Mouse (Mus musculus) C2C12 (cell line): ENCODE measurements around the gene Kif17.

ENCODE experiments used
- CTCF ChIP-seq: IDR thresholded peaks from one replicate; pipeline ENCODE4 v1.5.1; 2011; ENCODE audit not compliant: control insufficient read depth, insufficient read depth, insufficient read length
- MAX ChIP-seq: IDR thresholded peaks from one replicate; pipeline ENCODE4 v1.6.1; 2011; ENCODE audit warnings: mild to moderate bottlenecking, control low read depth
- MYOG ChIP-seq: IDR thresholded peaks from one replicate; pipeline ENCODE4 v1.6.1; 2011; ENCODE audit not compliant: control insufficient read depth, insufficient read length; ENCODE audit errors: extremely low read depth
- USF1 ChIP-seq: IDR thresholded peaks from one replicate; pipeline ENCODE4 v1.6.1; 2011; ENCODE audit warnings: low read depth, mild to moderate bottlenecking, control low read depth, moderate library complexity

DNA sequence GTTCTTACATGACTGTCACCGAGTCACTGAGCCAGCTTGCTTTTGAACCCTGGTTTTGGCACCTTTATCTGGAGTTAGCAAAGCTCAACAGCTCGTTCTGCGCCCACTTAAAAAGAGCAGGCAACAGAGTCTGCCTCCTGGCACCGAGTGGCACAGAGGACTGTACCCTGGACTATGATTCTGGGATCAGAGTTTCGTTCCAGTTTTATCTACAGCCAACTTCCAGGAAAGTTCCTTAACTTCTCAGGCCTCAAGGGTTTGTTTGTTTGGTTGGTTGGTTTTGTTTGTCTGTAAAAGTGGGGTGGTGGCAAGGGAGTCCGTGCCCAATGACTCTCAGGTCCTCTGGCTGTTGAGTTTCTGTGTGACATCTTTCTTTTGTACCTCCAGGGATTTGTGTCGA lies 98.5 kb downstream of the Kif17 start:
- TF ChIP-seq CTCF (no peak), USF1 (no peak), MYOG (no peak), MAX (no peak)
